Mouse (Mus musculus) embryonic facial prominence, embryonic 12.5 days (tissue): ENCODE measurements around the gene Ndufa1. TPM values are rescaled to one million over a fixed set of nuclear protein-coding genes. Genes with fewer than 3 reads are reported as not detected.
"Not testable (repeated sequence)": the region's sequence is repeated elsewhere in the genome, so short reads cannot be mapped to it uniquely, and the experiment has no call there.

Experiments used
- ATAC-seq: fragments of 200-750 bp; cut with Nextera tagmentation; 2 replicates; pipeline ENCODE4 v1.8.0; 2017; ENCODE audit not compliant: insufficient number of reproducible peaks, insufficient read depth, low FRiP score, low TSS enrichment
- H3K27ac ChIP-seq: fragments of 300-500 bp; sonication (generic); 2 replicates; pipeline ENCODE4 v1.5.1; 2016; ENCODE audit warnings: mild to moderate bottlenecking
- H3K27me3 ChIP-seq: fragments of 300-500 bp; sonication (generic); 2 replicates; pipeline ENCODE4 v1.6.1; 2016; ENCODE audit warnings: mild to moderate bottlenecking, moderate library complexity
- H3K36me3 ChIP-seq: fragments of 300-500 bp; sonication (generic); 2 replicates; pipeline ENCODE4 v1.6.1; 2016; ENCODE audit warnings: mild to moderate bottlenecking
- H3K4me1 ChIP-seq: fragments of 300-500 bp; sonication (generic); 2 replicates; pipeline ENCODE4 v1.6.1; 2016
- H3K4me2 ChIP-seq: fragments of 300-500 bp; sonication (generic); replicated peaks from 2 replicates; pipeline ENCODE4 v1.6.1; 2016; ENCODE audit warnings: mild to moderate bottlenecking, moderate library complexity
- H3K4me3 ChIP-seq: fragments of 300-500 bp; sonication (generic); 2 replicates; pipeline ENCODE4 v1.5.1; 2016; ENCODE audit warnings: mild to moderate bottlenecking
- H3K9ac ChIP-seq: fragments of 300-500 bp; sonication (generic); 2 replicates; pipeline ENCODE4 v1.6.1; 2016; ENCODE audit warnings: mild to moderate bottlenecking, moderate library complexity
- H3K9me3 ChIP-seq: fragments of 300-500 bp; sonication (generic); 2 replicates; pipeline ENCODE4 v1.6.1; 2016; ENCODE audit warnings: mild to moderate bottlenecking, moderate library complexity
- WGBS: fragments of 180-500 bp; shearing (Covaris S2); methylation state at CpG from one replicate; pipeline ENCODE4 v1.1.7; 2016; 5-methylcytosine and 5-hydroxymethylcytosine counted together
- polyA plus RNA-seq: library from polyadenylated mRNA; unstranded; fragments of >200 nt; fragmentation: Nextera tagmentation; extraction: Ambion mirVana; gene quantifications from 2 replicates; pipeline ENCODE4 v1.2.1, GENCODE M21; 2016

Ndufa1 gene
- polyA plus RNA-seq, 1 experiment from 2014 or later: 390 TPM

DNA sequence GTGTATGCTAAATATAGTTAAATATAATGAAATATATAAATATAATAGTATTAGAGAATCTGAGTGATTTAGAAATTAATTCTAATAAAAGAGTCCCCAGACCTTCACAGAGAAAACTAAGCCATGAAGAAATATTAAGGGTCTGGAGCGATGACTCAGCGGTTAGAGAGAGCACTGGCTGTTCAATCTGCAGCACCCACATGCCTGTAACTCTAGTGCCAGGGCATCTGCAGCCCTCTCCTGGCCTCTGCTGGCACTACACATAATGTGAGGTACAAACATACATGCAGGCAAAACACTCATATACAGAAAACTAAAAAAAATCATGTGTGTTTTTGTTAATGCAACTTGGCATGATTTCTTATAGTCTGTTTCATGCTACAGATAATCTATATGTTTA, 46.0 kb downstream of the Ndufa1 start:
- Histone ChIP-seq H3K4me2 (no peak overlapping the region), H3K9me3 (no peaks in the 10 kb centered on the region), H3K4me3 (no peak overlapping the region), H3K9ac (no peak overlapping the region), H3K36me3 (0 out of 2 replicates have a peak, but pooled peaks cover 3% of the 10 kb centered on the region), H3K27me3 (no peaks in the 10 kb centered on the region), H3K27ac (no peak overlapping the region), H3K4me1 (no peaks in the 10 kb centered on the region)
- WGBS: 96% methylated on average over 2 of the region's 2 CpGs
- no peak for ATAC-seq

DNA sequence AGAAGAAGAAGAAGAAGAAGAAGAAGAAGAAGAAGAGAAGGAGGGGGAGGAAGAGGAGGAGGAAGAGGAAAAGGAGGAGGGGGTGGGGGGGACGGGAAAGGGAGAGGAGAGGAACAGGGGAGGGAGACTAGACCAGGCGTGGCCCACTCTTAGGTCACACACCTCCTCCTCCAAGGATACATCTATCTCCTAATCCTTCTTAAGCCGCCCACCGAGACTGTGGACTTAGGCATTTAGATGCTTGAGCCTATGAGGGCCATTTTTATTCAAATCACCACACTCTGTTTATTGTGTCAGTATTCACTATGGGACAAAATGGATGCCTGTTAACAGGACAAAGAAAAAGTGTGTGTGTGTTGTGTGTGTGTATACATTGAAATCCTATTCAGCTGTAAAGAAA, 46.5 kb downstream of the Ndufa1 start:
- H3K27ac ChIP-seq, H3K9me3 ChIP-seq, H3K27me3 ChIP-seq, H3K9ac ChIP-seq, ATAC-seq, H3K36me3 ChIP-seq, H3K4me1 ChIP-seq, H3K4me2 ChIP-seq, H3K4me3 ChIP-seq: not testable (repeated sequence)
- WGBS: 40% methylated on average over 1 of the region's 4 CpGs

DNA sequence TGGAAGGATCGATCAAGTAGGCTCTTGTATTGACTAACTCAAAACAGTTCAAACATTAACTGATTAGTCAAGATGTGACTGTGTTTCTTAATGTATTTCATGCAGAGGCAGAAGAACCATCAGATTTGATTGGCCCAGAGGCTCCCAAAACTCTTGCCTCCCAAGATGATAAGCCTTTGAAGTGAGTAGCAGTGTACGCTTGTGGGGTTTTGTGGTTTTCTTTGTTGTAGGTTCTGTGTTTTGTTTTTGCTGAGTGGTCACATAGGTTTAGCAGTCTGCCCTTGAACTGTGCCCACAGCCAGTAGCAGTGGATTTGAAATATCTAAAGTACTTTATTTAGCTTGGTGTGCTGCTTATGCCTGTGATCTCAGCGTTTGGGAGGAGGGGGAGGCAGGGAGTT, 49.2 kb downstream of the Ndufa1 start:
- H3K9me3 ChIP-seq: no peaks in the 10 kb centered on the region
- H3K4me3 ChIP-seq: no peak overlapping the region
- H3K27ac ChIP-seq: no peak overlapping the region
- H3K27me3 ChIP-seq: no peaks in the 10 kb centered on the region
- H3K4me2 ChIP-seq: no peak overlapping the region
- no peak overlapping the region for H3K9ac ChIP-seq
- H3K4me1 ChIP-seq: no peaks in the 10 kb centered on the region
- WGBS: 74% methylated on average over 3 of the region's 3 CpGs
- H3K36me3 ChIP-seq: peaks cover 3% of the 10 kb centered on the region; the same call in 1 of the 2 replicates
- no peak for ATAC-seq

Other genes with a start within 250 kb of the Ndufa1 start
- gene Sept6, start 199.4 kb downstream of the Ndufa1 start, polyA plus RNA-seq: 49.5 and 50.2 TPM in 2 replicates
- not detected in 2 replicates for gene Sowahd, start 142.3 kb downstream of the Ndufa1 start, polyA plus RNA-seq
- 511 and 529 TPM in 2 replicates for gene Rpl39, start 105.8 kb downstream of the Ndufa1 start, polyA plus RNA-seq
- 19.4 and 22.2 TPM in 2 replicates for gene Upf3b, start 80.8 kb downstream of the Ndufa1 start, polyA plus RNA-seq
- gene Nkap, start 64.4 kb downstream of the Ndufa1 start, polyA plus RNA-seq: 16.1 and 17.1 TPM in 2 replicates
- gene Akap14, start 22.3 kb downstream of the Ndufa1 start, polyA plus RNA-seq: 0.09 TPM in 1 of 2 replicates, not detected in the other
- gene Rnf113a1, start 82 bp upstream of the Ndufa1 start, polyA plus RNA-seq: 14.6 and 15.1 TPM in 2 replicates
- gene Gm9, start 19.9 kb upstream of the Ndufa1 start, polyA plus RNA-seq: not detected in 2 replicates
- not detected in 2 replicates for gene Rhox1, start 31.1 kb upstream of the Ndufa1 start, polyA plus RNA-seq
- gene Rhox2a, start 53.8 kb upstream of the Ndufa1 start, polyA plus RNA-seq: 0.38 TPM in 1 of 2 replicates, not detected in the other
- not detected in 2 replicates for gene Rhox3a, start 58.8 kb upstream of the Ndufa1 start, polyA plus RNA-seq
- gene Rhox4a, start 74.2 kb upstream of the Ndufa1 start, polyA plus RNA-seq: not detected in 2 replicates
- gene Rhox3a2, start 188.9 kb upstream of the Ndufa1 start, polyA plus RNA-seq: not detected in 2 replicates
- gene Rhox4a2, start 199.7 kb upstream of the Ndufa1 start, polyA plus RNA-seq: 1.5 and 2.3 TPM in 2 replicates
- gene Rhox2b, start 220.9 kb upstream of the Ndufa1 start, polyA plus RNA-seq: not detected in 2 replicates
- 0.34 and 1.0 TPM in 2 replicates for gene Rhox4b, start 241.3 kb upstream of the Ndufa1 start, polyA plus RNA-seq